In the genomic region with DNA sequence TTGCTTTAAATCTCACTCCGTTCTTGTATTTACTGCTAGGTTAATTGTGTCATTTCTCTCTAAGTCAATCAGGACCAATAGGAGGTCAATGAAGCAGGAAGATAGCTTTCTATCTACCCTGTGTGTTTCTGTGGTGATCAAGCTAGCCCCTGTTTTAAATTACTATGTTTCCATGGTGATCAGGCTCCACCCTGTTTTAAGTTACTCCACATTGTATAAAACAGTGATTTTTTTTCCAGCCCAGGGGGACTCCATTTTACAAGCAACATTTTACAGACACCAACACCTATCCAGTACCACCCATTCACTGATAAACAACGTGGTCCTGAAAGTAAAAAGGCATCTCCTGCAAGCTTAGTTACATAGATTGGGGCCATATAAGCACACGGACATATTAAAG, we compare ENCODE assay signal across 16 mouse cellular contexts.
"Had no signal": no experiment of that assay in that cellular context is flagged by ENCODE, and none has a peak within 500 bp of the region (broad histone marks: within the 10 kb centered on the region; RNA-seq: fewer than 3 reads in every experiment).

No protein-coding gene starts in this region.

- H3K4me3 ChIP-seq: limb, embryonic 15.5 days; liver, embryonic 12.5 days; midbrain, embryonic 10.5 days; myocyte had no signal

- H3K36me3 ChIP-seq: limb, embryonic 15.5 days; midbrain, embryonic 10.5 days had no signal

- H3K4me2 ChIP-seq: limb, embryonic 15.5 days; liver, embryonic 12.5 days had no signal

- H3K4me1 ChIP-seq: liver, embryonic 12.5 days; midbrain, embryonic 10.5 days had no signal

- H3K27me3 ChIP-seq: limb, embryonic 15.5 days; liver, embryonic 12.5 days had no signal

- ATAC-seq: liver, embryonic 12.5 days had no signal

- H3K27ac ChIP-seq: limb, embryonic 15.5 days; liver, embryonic 12.5 days; midbrain, embryonic 10.5 days had no signal

- H3K9me3 ChIP-seq: limb, embryonic 15.5 days; liver, embryonic 12.5 days; midbrain, embryonic 10.5 days had no signal

- DNase-seq: kidney, adult 9 months; kidney, postnatal 10 days; kidney, postnatal 4 days; lung, embryonic 14.5 days; lung, postnatal 10 days; lung, postnatal 4 days; midbrain, embryonic 14.5 days; retina, postnatal 1 day; right cerebral cortex, postnatal 4 days; spleen, adult 18-20 months; thymus, adult 18-20 months; thymus, postnatal 14 days had no signal

- H3K9ac ChIP-seq: limb, embryonic 15.5 days; liver, embryonic 12.5 days; lung, embryonic 14.5 days had no signal
